Mouse (Mus musculus): Measurements from ENCODE around the gene Cacna2d3.

GRCm38 (mm10) chr14:29163998-29164652 is 557.5 kb downstream of the Cacna2d3 start:
- TF ChIP-seq CTCF (IDR thresholded peaks at IDR 0.05) = no peak
- no peak for TF ChIP-seq POLR2A (IDR thresholded peaks at IDR 0.05; ENCODE audit: insufficient read depth, low read depth, low read length)
- TF ChIP-seq EP300 (IDR thresholded peaks at IDR 0.05; ENCODE audit: insufficient read depth, low read depth, low read length) = no peak
